8 mouse cellular contexts compared by ENCODE assay signal in genomic region chr10:79793051-79793737, GRCm38 (mm10). TPM values are rescaled to one million over a fixed set of nuclear protein-coding genes. Genes with fewer than 3 reads are reported as not detected.
DNase-seq lines count a peak whose midpoint lies in the region; ATAC-seq and TF ChIP-seq lines count a peak whose summit lies in the region.

TSS of gene Palm (plus strand) at chr10:79793572.

- peak within 1 kb of the TSS; percentile 93 for H3K4me3 ChIP-seq in gastrocnemius, adult 2 months
- H3K4me3 ChIP-seq in hindbrain, embryonic 16.5 days (ENCODE audit: low read length) = peak within 1 kb of the TSS; percentile 88
- H3K4me3 ChIP-seq in left cerebral cortex, adult 2 months = peak within 1 kb of the TSS; percentile 70
- peak within 1 kb of the TSS; percentile 23 for H3K4me3 ChIP-seq in macrophage (ENCODE audit: inconsistent target)

- peak; percentile 69 for ATAC-seq in hindbrain, embryonic 16.5 days

- H3K4me2 ChIP-seq in hindbrain, embryonic 16.5 days (ENCODE audit: low read length) = peak within 1 kb of the TSS; percentile 79

- peak within 1 kb of the TSS; percentile 90 for H3K27ac ChIP-seq in gastrocnemius, adult 2 months
- peak within 1 kb of the TSS; percentile 89 for H3K27ac ChIP-seq in hindbrain, embryonic 16.5 days (ENCODE audit: low read depth, low read length)
- peak within 1 kb of the TSS; percentile 97 for H3K27ac ChIP-seq in left cerebral cortex, adult 2 months
- H3K27ac ChIP-seq in macrophage = no peak within 1 kb of the TSS

- H3K79me2 ChIP-seq in macrophage (ENCODE audit: inconsistent target) = no peaks in the 10 kb centered on the region

- intact Hi-C loops in gastrocnemius, adult 2 months (cut with DNase I) = loop anchor here (2.0 kb wide), 1 partner anchor 20 kb away; no protein-coding TSS in a partner anchor
- intact Hi-C loops in left cerebral cortex, adult 2 months (cut with DNase I) = loop anchor here (1.0 kb wide), 1 partner anchor 19 kb away; no protein-coding TSS in a partner anchor

- H3K27me3 ChIP-seq in hindbrain, embryonic 16.5 days (replicated peaks; ENCODE audit: control insufficient read depth, insufficient read depth, low read length) = no peaks in the 10 kb centered on the region

- peak; percentile 96 for TF ChIP-seq CTCF in gastrocnemius, adult 2 months (IDR thresholded peaks at IDR 0.05)
- peak; percentile 96 for TF ChIP-seq CTCF in left cerebral cortex, adult 2 months (IDR thresholded peaks at IDR 0.05)

- 5% methylated on average over 40 of the region's 51 CpGs for WGBS in hindbrain, embryonic 16.5 days
- 16% methylated on average over 15 of the region's 51 CpGs for WGBS in macrophage (ENCODE audit: missing documents)

- peak; percentile 61 for DNase-seq in R1 (ENCODE audit: low read depth, low spot score)
- peak; percentile 87 for DNase-seq in cerebellum, postnatal 36 days
- peak; percentile 86 for DNase-seq in gastrocnemius, adult 2 months
- peak; percentile 84 to 88 for DNase-seq in left cerebral cortex, adult 2 months (ENCODE audit: extremely low spot score in 1 of 2, low spot score in 2 of 2)
- peak; percentile 60 for DNase-seq in retina, postnatal 7 days (ENCODE audit: low read depth, low spot score)
- DNase-seq in urinary bladder, adult 2 months (ENCODE audit: low spot score) = peak; percentile 80

- peaks cover 27% of the 10 kb centered on the region for H3K4me1 ChIP-seq in hindbrain, embryonic 16.5 days (ENCODE audit: control insufficient read depth, insufficient read depth, low read depth, low read length)

- H3K9me3 ChIP-seq in hindbrain, embryonic 16.5 days (ENCODE audit: control insufficient read depth, low read length) = no peaks in the 10 kb centered on the region

- no peaks in the 10 kb centered on the region for H3K36me3 ChIP-seq in hindbrain, embryonic 16.5 days (ENCODE audit: control insufficient read depth, insufficient read depth, low read length)
- H3K36me3 ChIP-seq in macrophage (ENCODE audit: inconsistent target) = no peaks in the 10 kb centered on the region

- H3K9ac ChIP-seq in hindbrain, embryonic 16.5 days (ENCODE audit: low read depth, low read length) = peak within 1 kb of the TSS; percentile 99

RNA-seq across cellular contexts. Expression of gene Palm, which starts in this region (rescaled TPM):
- total RNA-seq in gastrocnemius, adult 2 months (2021) = 10 to 100 TPM; 18.1 to 23.0 TPM
- polyA plus RNA-seq in hindbrain, embryonic 16.5 days (2015; fragmentation: Nextera tagmentation; extraction: Ambion mirVana) = 297 and 309 TPM in 2 replicates
- 100 to 1,000 TPM; 293 to 312 TPM for total RNA-seq in left cerebral cortex, adult 2 months (2021)
- 10 to 100 TPM in 1 of 26 experiments, 1 to 10 TPM in 16, under 1 TPM in 8, not detected in 1; 0.31 to 10.7 (median 2.9) TPM for total RNA-seq in macrophage (2018; cell fraction: chromatin; rRNA removed)
- 1 to 10 TPM in 25 of 26 experiments, under 1 TPM in 1; 0.72 to 3.2 (median 1.7) TPM for total RNA-seq in macrophage (2018; cell fraction: cytosol; rRNA removed)
- 1 to 10 TPM in 20 of 26 experiments, under 1 TPM in 6; 0.24 to 4.6 (median 2.2) TPM for total RNA-seq in macrophage (2018; cell fraction: nucleus; rRNA removed)
- polyA plus RNA-seq in macrophage (2018) = 1.3 to 1.9 TPM (median 1.8 TPM) in 3 replicates
- polyA plus RNA-seq in urinary bladder, adult 2 months (2012; rRNA removed) = 52.6 and 77.5 TPM in 2 replicates

Comparison
In these comparisons a context has a peak if more than half of its experiments do, and no peak if none do; other contexts are left out.
1. RNA of gene Palm (total RNA-seq): 293 to 312 TPM in left cerebral cortex, adult 2 months; 18.1 to 23.0 TPM in gastrocnemius, adult 2 months; every median in the first group is over 10 times any median in the second.
2. RNA of gene Palm (polyA plus RNA-seq): 297 to 309 TPM in hindbrain, embryonic 16.5 days and 52.6 to 77.5 TPM in urinary bladder, adult 2 months; 1.3 to 1.9 TPM in macrophage; every median in the first group is over 10 times any median in the second.
3. H3K4me3 ChIP-seq: peak in every context shown above with its lines; median percentile 93 in gastrocnemius, adult 2 months; 88 in hindbrain, embryonic 16.5 days; 70 in left cerebral cortex, adult 2 months; 23 in macrophage.
4. Peak in every context shown above with its lines, with median percentiles within 50 percentile points of each other: DNase-seq.